Mouse (Mus musculus): Measurements from ENCODE around the gene Cort. TPM values are rescaled to one million over a fixed set of nuclear protein-coding genes. Genes with fewer than 3 reads are reported as not detected.
A peak's percentile ranks its signal among the peaks of the same experiment; 100 is the strongest.

Gene Cort
- polyA plus RNA-seq, 1 experiment, result 0.91 TPM

DNA sequence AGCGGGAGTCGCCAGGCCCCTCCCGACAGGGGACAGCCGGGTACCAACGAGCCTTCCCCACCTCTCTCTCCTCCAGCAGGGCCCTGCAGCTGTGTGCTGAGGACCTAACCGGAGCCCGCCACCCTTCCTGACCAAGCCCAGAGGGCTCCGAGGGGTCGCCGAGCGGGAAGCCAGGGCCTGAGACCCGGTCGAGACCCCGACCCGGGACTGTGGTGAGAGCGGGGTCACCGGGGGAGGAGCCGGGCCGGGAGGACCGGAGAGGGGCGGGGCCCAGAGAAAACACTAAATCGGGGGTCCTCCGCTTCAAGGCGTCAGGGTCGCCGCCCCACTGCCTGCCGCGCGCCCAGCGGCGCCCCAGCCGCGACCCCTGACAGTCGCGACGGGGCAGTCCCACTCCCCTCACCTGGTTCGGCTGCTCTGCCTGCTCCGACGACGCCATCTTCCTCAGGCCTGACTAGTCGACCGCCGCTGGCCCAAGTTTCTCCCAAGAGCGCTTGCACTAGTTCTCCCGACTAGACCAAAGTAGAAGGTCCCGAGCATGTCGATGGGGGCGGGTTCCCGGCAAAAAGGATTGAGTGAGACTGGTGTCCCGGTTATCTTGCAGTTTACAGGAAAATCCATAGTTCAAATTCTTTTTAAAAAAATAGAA lies 27.1 kb downstream of the Cort start, which contains the start of gene Pex14:
TSS of gene Pex14 (minus strand) at position 508 of the 649 bp plus-strand sequence.
- Histone ChIP-seq H3K9ac (ENCODE audit: low read depth, poor library complexity, severe bottlenecking) (peak within 1 kb of the TSS; percentile 92), H3K36me3 (ENCODE audit: control insufficient read depth, insufficient read depth, low read length, poor library complexity, severe bottlenecking) (no peaks in the 10 kb centered on the region), H3K27ac (ENCODE audit: insufficient read depth, low read length) (no peak within 1 kb of the TSS), H3K27me3 (ENCODE audit: control insufficient read depth, insufficient read depth, low read length, poor library complexity, severe bottlenecking) (no peaks in the 10 kb centered on the region), H3K9me3 (replicated peaks; ENCODE audit: control insufficient read depth, insufficient read depth, low read length, poor library complexity, severe bottlenecking) (no peaks in the 10 kb centered on the region), H3K4me3 (ENCODE audit: low read depth, low read length) (peak within 1 kb of the TSS; percentile 99), H3K4me1 (ENCODE audit: control insufficient read depth, insufficient read depth, low read length) (no peaks in the 10 kb centered on the region)
- TF ChIP-seq POLR2A (IDR thresholded peaks at IDR 0.05; ENCODE audit: insufficient read depth, low read length) (no peak), EP300 (IDR thresholded peaks at IDR 0.05; ENCODE audit: insufficient read depth, low read depth, low read length) (no peak), CTCF (IDR thresholded peaks at IDR 0.05; ENCODE audit: low read depth, low read length) (no peak)

GRCm38 (mm10) chr4:149098571-149098970 lies 28.0 kb downstream of the Cort start:
- Histone ChIP-seq H3K27me3 (ENCODE audit: control insufficient read depth, insufficient read depth, low read length, poor library complexity, severe bottlenecking) (no peaks in the 10 kb centered on the region), H3K36me3 (ENCODE audit: control insufficient read depth, insufficient read depth, low read length, poor library complexity, severe bottlenecking) (no peaks in the 10 kb centered on the region), H3K9me3 (replicated peaks; ENCODE audit: control insufficient read depth, insufficient read depth, low read length, poor library complexity, severe bottlenecking) (no peaks in the 10 kb centered on the region), H3K9ac (ENCODE audit: low read depth, poor library complexity, severe bottlenecking) (peak overlapping the region; percentile 92), H3K27ac (ENCODE audit: insufficient read depth, low read length) (no peak overlapping the region), H3K4me3 (ENCODE audit: low read depth, low read length) (peak overlapping the region; percentile 99), H3K4me1 (ENCODE audit: control insufficient read depth, insufficient read depth, low read length) (no peaks in the 10 kb centered on the region)
- TF ChIP-seq CTCF (IDR thresholded peaks at IDR 0.05; ENCODE audit: low read depth, low read length), result no peak
- no peak for TF ChIP-seq POLR2A (IDR thresholded peaks at IDR 0.05; ENCODE audit: insufficient read depth, low read length)
- no peak for TF ChIP-seq EP300 (IDR thresholded peaks at IDR 0.05; ENCODE audit: insufficient read depth, low read depth, low read length)

GRCm38 (mm10) chr4:149097956-149098355 lies 28.6 kb downstream of the Cort start:
- Histone ChIP-seq H3K9me3 (replicated peaks; ENCODE audit: control insufficient read depth, insufficient read depth, low read length, poor library complexity, severe bottlenecking) (no peaks in the 10 kb centered on the region), H3K27me3 (ENCODE audit: control insufficient read depth, insufficient read depth, low read length, poor library complexity, severe bottlenecking) (no peaks in the 10 kb centered on the region), H3K4me1 (ENCODE audit: control insufficient read depth, insufficient read depth, low read length) (no peaks in the 10 kb centered on the region), H3K36me3 (ENCODE audit: control insufficient read depth, insufficient read depth, low read length, poor library complexity, severe bottlenecking) (0 out of 2 replicates have a peak, but pooled peaks cover 3% of the 10 kb centered on the region), H3K4me3 (ENCODE audit: low read depth, low read length) (peak overlapping the region; percentile 99), H3K9ac (ENCODE audit: low read depth, poor library complexity, severe bottlenecking) (peak overlapping the region; percentile 92), H3K27ac (ENCODE audit: insufficient read depth, low read length) (no peak overlapping the region)
- TF ChIP-seq EP300 (IDR thresholded peaks at IDR 0.05; ENCODE audit: insufficient read depth, low read depth, low read length), result no peak
- no peak for TF ChIP-seq CTCF (IDR thresholded peaks at IDR 0.05; ENCODE audit: low read depth, low read length)
- no peak for TF ChIP-seq POLR2A (IDR thresholded peaks at IDR 0.05; ENCODE audit: insufficient read depth, low read length)

- H3K4me3 ChIP-seq (ENCODE audit: low read depth, low read length), result no peak overlapping the region
- 0 out of 2 replicates have a peak, but pooled peaks cover 3% of the 10 kb centered on the region for H3K36me3 ChIP-seq (ENCODE audit: control insufficient read depth, insufficient read depth, low read length, poor library complexity, severe bottlenecking)
- TF ChIP-seq EP300 (IDR thresholded peaks at IDR 0.05; ENCODE audit: insufficient read depth, low read depth, low read length) (no peak), CTCF (IDR thresholded peaks at IDR 0.05; ENCODE audit: low read depth, low read length) (no peak), POLR2A (IDR thresholded peaks at IDR 0.05; ENCODE audit: insufficient read depth, low read length) (no peak)
- no peak overlapping the region for H3K27ac ChIP-seq (ENCODE audit: insufficient read depth, low read length)
- no peaks in the 10 kb centered on the region for H3K27me3 ChIP-seq (ENCODE audit: control insufficient read depth, insufficient read depth, low read length, poor library complexity, severe bottlenecking)
- peaks cover 2% of the 10 kb centered on the region for H3K4me1 ChIP-seq (ENCODE audit: control insufficient read depth, insufficient read depth, low read length)
- no peak overlapping the region for H3K9ac ChIP-seq (ENCODE audit: low read depth, poor library complexity, severe bottlenecking)
- no peaks in the 10 kb centered on the region for H3K9me3 ChIP-seq (replicated peaks; ENCODE audit: control insufficient read depth, insufficient read depth, low read length, poor library complexity, severe bottlenecking)
Observed at GRCm38 (mm10) chr4:149091364-149091763, 35.2 kb downstream of the Cort start.

- Histone ChIP-seq H3K9ac (ENCODE audit: low read depth, poor library complexity, severe bottlenecking) (no peak overlapping the region), H3K4me3 (ENCODE audit: low read depth, low read length) (no peak overlapping the region), H3K27ac (ENCODE audit: insufficient read depth, low read length) (no peak overlapping the region), H3K9me3 (replicated peaks; ENCODE audit: control insufficient read depth, insufficient read depth, low read length, poor library complexity, severe bottlenecking) (no peaks in the 10 kb centered on the region), H3K4me1 (ENCODE audit: control insufficient read depth, insufficient read depth, low read length) (peaks cover 2% of the 10 kb centered on the region), H3K27me3 (ENCODE audit: control insufficient read depth, insufficient read depth, low read length, poor library complexity, severe bottlenecking) (no peaks in the 10 kb centered on the region), H3K36me3 (ENCODE audit: control insufficient read depth, insufficient read depth, low read length, poor library complexity, severe bottlenecking) (no peaks in the 10 kb centered on the region)
- TF ChIP-seq POLR2A (IDR thresholded peaks at IDR 0.05; ENCODE audit: insufficient read depth, low read length), result no peak
- TF ChIP-seq EP300 (IDR thresholded peaks at IDR 0.05; ENCODE audit: insufficient read depth, low read depth, low read length), result no peak
- no peak for TF ChIP-seq CTCF (IDR thresholded peaks at IDR 0.05; ENCODE audit: low read depth, low read length)
Observed at GRCm38 (mm10) chr4:149085381-149085780, 41.2 kb downstream of the Cort start.

- Histone ChIP-seq H3K9ac (ENCODE audit: low read depth, poor library complexity, severe bottlenecking) (no peak overlapping the region), H3K4me3 (ENCODE audit: low read depth, low read length) (peak overlapping the region; percentile 22; the same call in 1 of the 2 replicates), H3K27ac (ENCODE audit: insufficient read depth, low read length) (no peak overlapping the region), H3K36me3 (ENCODE audit: control insufficient read depth, insufficient read depth, low read length, poor library complexity, severe bottlenecking) (no peaks in the 10 kb centered on the region), H3K27me3 (ENCODE audit: control insufficient read depth, insufficient read depth, low read length, poor library complexity, severe bottlenecking) (no peaks in the 10 kb centered on the region), H3K9me3 (replicated peaks; ENCODE audit: control insufficient read depth, insufficient read depth, low read length, poor library complexity, severe bottlenecking) (no peaks in the 10 kb centered on the region), H3K4me1 (ENCODE audit: control insufficient read depth, insufficient read depth, low read length) (peaks cover 2% of the 10 kb centered on the region)
- TF ChIP-seq POLR2A (IDR thresholded peaks at IDR 0.05; ENCODE audit: insufficient read depth, low read length) (no peak), EP300 (IDR thresholded peaks at IDR 0.05; ENCODE audit: insufficient read depth, low read depth, low read length) (no peak), CTCF (IDR thresholded peaks at IDR 0.05; ENCODE audit: low read depth, low read length) (no peak)
Observed at GRCm38 (mm10) chr4:149081528-149081927, 45.0 kb downstream of the Cort start.

Measured in ES-Bruce4 (cell line).